Mouse (Mus musculus): ENCODE data around the gene Tsc2. TPM values are rescaled to one million over a fixed set of nuclear protein-coding genes. Genes with fewer than 3 reads are reported as not detected.

The Tsc2 gene
- total RNA-seq, 1 experiment from 2014 or later, result 25.1 TPM

DNA sequence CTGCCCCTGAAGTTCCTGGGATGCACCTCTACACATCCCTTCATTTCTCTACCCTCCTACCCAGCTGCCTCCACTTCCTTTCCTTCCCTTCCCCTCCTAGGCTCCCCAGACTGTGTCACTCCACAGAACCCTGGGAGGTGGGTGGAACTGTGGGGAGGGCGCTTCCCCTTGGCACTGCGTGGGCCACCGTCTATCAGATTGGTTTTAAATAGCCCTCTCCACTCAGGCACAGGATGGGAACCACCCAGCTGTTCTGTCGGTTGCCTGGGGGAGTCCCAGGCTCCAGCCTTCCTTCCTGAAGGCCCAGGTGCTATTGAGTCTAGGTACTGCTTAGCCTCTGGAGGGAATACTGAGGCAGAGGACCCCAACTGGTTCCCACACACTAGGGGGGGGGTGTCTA, 2.6 kb upstream of the Tsc2 start:
- no peak for ATAC-seq (replicated peaks in 1 of 2; ENCODE audit: insufficient read depth in 1 of 2, low FRiP score in 2 of 2, low TSS enrichment in 1 of 2, low read depth in 1 of 2, poor library complexity in 2 of 2, severe bottlenecking in 2 of 2)

- ATAC-seq (replicated peaks in 1 of 2; ENCODE audit: insufficient read depth in 1 of 2, low FRiP score in 2 of 2, low TSS enrichment in 1 of 2, low read depth in 1 of 2, poor library complexity in 2 of 2, severe bottlenecking in 2 of 2), result no peak
Observed at GRCm38 (mm10) chr17:24633831-24634230, 1.4 kb upstream of the Tsc2 start.

DNA sequence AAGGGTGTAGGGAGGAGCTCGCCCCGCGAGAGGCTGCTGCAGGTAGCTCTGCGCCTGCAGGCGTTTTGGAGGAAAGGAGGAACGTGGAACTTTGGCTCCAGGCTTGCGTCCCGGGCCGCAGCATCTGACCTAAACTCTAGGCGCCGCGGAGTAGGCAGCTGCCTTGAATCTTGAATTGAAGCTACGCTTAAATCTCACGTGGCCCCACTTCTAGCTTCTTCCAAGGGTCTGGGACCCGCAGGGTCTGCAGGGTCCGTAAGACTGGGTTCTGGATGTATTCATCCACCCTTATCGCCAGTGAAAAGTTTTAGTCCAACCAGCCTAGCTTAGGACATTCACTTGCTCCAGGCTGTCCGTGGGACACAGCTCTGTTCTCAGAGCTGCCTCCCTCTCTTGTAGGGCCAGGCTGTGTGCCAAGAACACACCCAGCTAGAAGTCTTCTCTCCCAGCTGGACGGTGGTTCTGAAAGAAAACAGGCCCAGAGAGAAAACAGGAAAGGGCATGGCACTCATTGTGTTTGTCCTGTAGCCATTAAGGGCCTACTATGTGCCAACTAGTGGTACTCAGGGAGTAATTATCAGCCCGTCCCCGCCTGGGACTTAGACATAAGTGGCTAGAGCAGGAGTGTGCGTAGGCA, 501 bp upstream of the Tsc2 start:
- ATAC-seq (replicated peaks in 1 of 2; ENCODE audit: insufficient read depth in 1 of 2, low FRiP score in 2 of 2, low TSS enrichment in 1 of 2, low read depth in 1 of 2, poor library complexity in 2 of 2, severe bottlenecking in 2 of 2), result no peak

- no peak for ATAC-seq (replicated peaks in 1 of 2; ENCODE audit: insufficient read depth in 1 of 2, low FRiP score in 2 of 2, low TSS enrichment in 1 of 2, low read depth in 1 of 2, poor library complexity in 2 of 2, severe bottlenecking in 2 of 2)
Observed at GRCm38 (mm10) chr17:24630072-24630471, 2.4 kb downstream of the Tsc2 start.

- ATAC-seq (replicated peaks in 1 of 2; ENCODE audit: insufficient read depth in 1 of 2, low FRiP score in 2 of 2, low TSS enrichment in 1 of 2, low read depth in 1 of 2, poor library complexity in 2 of 2, severe bottlenecking in 2 of 2), result peak; percentile 51 to 66; a peak in 3 of 4 replicates
Observed at GRCm38 (mm10) chr17:24628646-24629045, 3.8 kb downstream of the Tsc2 start.

- ATAC-seq (replicated peaks in 1 of 2; ENCODE audit: insufficient read depth in 1 of 2, low FRiP score in 2 of 2, low TSS enrichment in 1 of 2, low read depth in 1 of 2, poor library complexity in 2 of 2, severe bottlenecking in 2 of 2), result no peak
Observed at GRCm38 (mm10) chr17:24625472-24625871, 7.0 kb downstream of the Tsc2 start.

- ATAC-seq (replicated peaks in 1 of 2; ENCODE audit: insufficient read depth in 1 of 2, low FRiP score in 2 of 2, low TSS enrichment in 1 of 2, low read depth in 1 of 2, poor library complexity in 2 of 2, severe bottlenecking in 2 of 2), result peak; percentile 72 to 82
Observed at GRCm38 (mm10) chr17:24617561-24618194, 14.8 kb downstream of the Tsc2 start.

- ATAC-seq (replicated peaks in 1 of 2; ENCODE audit: insufficient read depth in 1 of 2, low FRiP score in 2 of 2, low TSS enrichment in 1 of 2, low read depth in 1 of 2, poor library complexity in 2 of 2, severe bottlenecking in 2 of 2), result peak; percentile 59 to 63; a peak in 3 of 4 replicates
Observed at GRCm38 (mm10) chr17:24610711-24611110, 21.7 kb downstream of the Tsc2 start.

- ATAC-seq (replicated peaks in 1 of 2; ENCODE audit: insufficient read depth in 1 of 2, low FRiP score in 2 of 2, low TSS enrichment in 1 of 2, low read depth in 1 of 2, poor library complexity in 2 of 2, severe bottlenecking in 2 of 2), result peak in 1 of 2 experiments; percentile 30; a peak in 1 of 4 replicates
Observed at GRCm38 (mm10) chr17:24608874-24609273, 23.6 kb downstream of the Tsc2 start.

DNA sequence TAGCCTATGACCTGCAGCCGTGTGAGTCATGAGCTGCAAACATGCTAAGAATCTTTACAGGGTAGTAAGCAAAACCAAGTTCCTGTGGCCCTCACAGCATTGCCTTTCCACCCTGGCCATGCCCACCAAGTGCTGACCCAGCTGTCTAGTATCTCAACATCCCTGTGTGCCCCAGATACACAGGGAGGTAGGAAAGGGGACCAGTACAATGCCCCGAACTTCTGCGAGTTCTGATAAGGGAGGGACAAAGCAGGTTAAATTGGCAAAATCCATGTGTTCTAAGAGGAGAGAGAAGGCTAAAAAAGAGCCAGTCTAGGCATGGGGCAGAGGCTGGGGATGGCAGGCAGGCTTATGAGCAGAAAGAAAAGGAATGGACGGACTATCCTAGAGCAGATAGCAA, 24.1 kb downstream of the Tsc2 start:
- no peak for ATAC-seq (replicated peaks in 1 of 2; ENCODE audit: insufficient read depth in 1 of 2, low FRiP score in 2 of 2, low TSS enrichment in 1 of 2, low read depth in 1 of 2, poor library complexity in 2 of 2, severe bottlenecking in 2 of 2)

DNA sequence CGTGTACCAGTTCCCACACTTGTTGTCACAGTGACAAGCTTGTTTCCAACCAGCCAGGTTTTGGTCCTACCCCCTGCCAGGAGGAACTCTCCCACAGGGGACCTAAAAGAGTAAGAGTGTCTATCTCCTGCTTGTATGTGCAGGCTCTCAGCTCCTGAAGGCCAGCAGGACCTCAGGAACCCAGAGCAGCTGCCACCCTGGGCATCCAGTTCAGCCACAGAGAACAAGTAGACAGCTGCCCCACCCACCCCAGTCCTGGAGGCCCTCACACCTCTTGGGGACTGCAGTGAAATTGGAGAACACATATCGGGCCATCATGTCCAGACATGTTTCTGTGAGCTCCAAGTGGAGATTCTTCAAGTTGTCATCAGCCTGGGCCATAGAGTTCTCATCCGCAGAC, 27.9 kb downstream of the Tsc2 start:
- ATAC-seq (replicated peaks in 1 of 2; ENCODE audit: insufficient read depth in 1 of 2, low FRiP score in 2 of 2, low TSS enrichment in 1 of 2, low read depth in 1 of 2, poor library complexity in 2 of 2, severe bottlenecking in 2 of 2), result no peak

- no peak; a peak in 1 of 4 replicates for ATAC-seq (replicated peaks in 1 of 2; ENCODE audit: insufficient read depth in 1 of 2, low FRiP score in 2 of 2, low TSS enrichment in 1 of 2, low read depth in 1 of 2, poor library complexity in 2 of 2, severe bottlenecking in 2 of 2)
Observed at GRCm38 (mm10) chr17:24603961-24604360, 28.5 kb downstream of the Tsc2 start.

- ATAC-seq (replicated peaks in 1 of 2; ENCODE audit: insufficient read depth in 1 of 2, low FRiP score in 2 of 2, low TSS enrichment in 1 of 2, low read depth in 1 of 2, poor library complexity in 2 of 2, severe bottlenecking in 2 of 2), result no peak
Observed at GRCm38 (mm10) chr17:24600502-24600901, 31.9 kb downstream of the Tsc2 start.

DNA sequence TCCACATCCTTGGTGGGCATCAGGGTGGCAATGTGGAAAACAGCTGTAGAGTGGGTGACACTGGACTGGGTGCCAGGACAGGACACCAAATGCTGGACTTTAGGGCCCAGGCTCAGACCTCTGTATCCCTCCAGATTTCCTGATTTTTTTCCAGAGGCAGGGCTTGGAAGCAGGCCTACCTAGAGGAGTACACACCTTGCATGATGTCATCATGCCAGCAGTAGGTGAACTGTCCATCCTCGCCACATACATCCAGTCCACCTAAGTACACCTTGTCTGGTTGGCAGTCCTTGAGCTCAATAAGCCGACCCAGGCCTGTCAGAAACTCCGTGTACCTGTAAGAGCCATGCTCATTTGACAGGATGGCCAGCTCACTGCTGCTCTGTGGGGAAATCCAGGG, 34.4 kb downstream of the Tsc2 start:
- ATAC-seq (replicated peaks in 1 of 2; ENCODE audit: insufficient read depth in 1 of 2, low FRiP score in 2 of 2, low TSS enrichment in 1 of 2, low read depth in 1 of 2, poor library complexity in 2 of 2, severe bottlenecking in 2 of 2), result no peak

- ATAC-seq (replicated peaks in 1 of 2; ENCODE audit: insufficient read depth in 1 of 2, low FRiP score in 2 of 2, low TSS enrichment in 1 of 2, low read depth in 1 of 2, poor library complexity in 2 of 2, severe bottlenecking in 2 of 2), result no peak
Observed at GRCm38 (mm10) chr17:24596471-24597183, 35.8 kb downstream of the Tsc2 start.

DNA sequence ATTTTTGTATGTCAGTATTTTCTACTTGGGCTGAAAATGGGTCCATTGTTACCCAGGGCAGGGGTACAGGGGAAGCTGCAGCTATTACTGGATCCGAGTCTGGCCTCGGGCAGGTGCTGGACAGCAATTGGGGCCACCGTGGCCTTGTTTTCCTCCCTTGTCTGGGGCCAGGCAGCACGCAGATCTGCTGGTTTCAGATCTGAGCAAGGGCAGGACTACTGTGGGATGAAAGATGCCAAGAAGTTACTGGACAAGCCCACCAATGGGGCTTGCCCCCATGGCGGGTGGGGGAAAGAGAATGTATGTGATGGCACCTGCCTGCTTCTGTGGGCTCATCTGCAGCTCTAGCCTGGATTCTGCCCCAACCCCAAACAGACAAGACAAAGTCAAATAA, 36.4 kb downstream of the Tsc2 start:
- ATAC-seq (replicated peaks in 1 of 2; ENCODE audit: insufficient read depth in 1 of 2, low FRiP score in 2 of 2, low TSS enrichment in 1 of 2, low read depth in 1 of 2, poor library complexity in 2 of 2, severe bottlenecking in 2 of 2), result no peak

GRCm38 (mm10) chr17:24595126-24596072, 37.0 kb downstream of the Tsc2 start:
- peak in 1 of 2 experiments; percentile 44; a peak in 1 of 4 replicates for ATAC-seq (replicated peaks in 1 of 2; ENCODE audit: insufficient read depth in 1 of 2, low FRiP score in 2 of 2, low TSS enrichment in 1 of 2, low read depth in 1 of 2, poor library complexity in 2 of 2, severe bottlenecking in 2 of 2)
